Mouse (Mus musculus) kidney, adult 2 months (tissue): ENCODE results near the gene Gadl1.

Experiments
- CTCF ChIP-seq: fragments of 200-500 bp; conservative IDR thresholded peaks from 2 replicates; pipeline ENCODE4 v1.5.1; 2011; ENCODE audit warnings: low read depth, mild to moderate bottlenecking, control low read depth, low read length, moderate library complexity, mixed read lengths; ENCODE audit not compliant: insufficient read depth, insufficient read length
- POLR2A ChIP-seq: fragments of 200-500 bp; IDR thresholded peaks from one replicate; pipeline ENCODE4 v1.6.1; 2011; ENCODE audit warnings: low read depth, low read length, control low read depth

DNA sequence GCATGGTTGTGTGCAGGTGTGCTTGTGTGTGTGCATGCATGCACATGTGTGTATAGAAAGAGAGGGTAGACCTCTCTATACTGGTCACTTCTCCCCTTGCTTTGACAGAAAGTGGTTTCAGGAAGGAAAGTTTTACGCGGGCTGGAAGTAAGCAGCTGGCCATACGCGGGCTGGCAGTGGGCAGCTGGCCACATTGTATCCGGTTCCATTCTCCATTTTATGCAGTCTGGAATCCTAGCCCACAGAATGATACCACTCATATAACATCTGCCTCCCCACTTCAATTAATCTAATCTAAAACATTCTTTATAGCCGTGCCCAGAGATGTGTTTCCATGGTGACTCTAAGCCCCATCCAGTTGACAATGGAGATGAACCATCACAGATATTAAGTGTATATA lies 129.0 kb downstream of the Gadl1 start:
- no peak for TF ChIP-seq POLR2A
- no peak for TF ChIP-seq CTCF
